Mouse (Mus musculus): Measurements from ENCODE around the gene Rad51d.

DNA sequence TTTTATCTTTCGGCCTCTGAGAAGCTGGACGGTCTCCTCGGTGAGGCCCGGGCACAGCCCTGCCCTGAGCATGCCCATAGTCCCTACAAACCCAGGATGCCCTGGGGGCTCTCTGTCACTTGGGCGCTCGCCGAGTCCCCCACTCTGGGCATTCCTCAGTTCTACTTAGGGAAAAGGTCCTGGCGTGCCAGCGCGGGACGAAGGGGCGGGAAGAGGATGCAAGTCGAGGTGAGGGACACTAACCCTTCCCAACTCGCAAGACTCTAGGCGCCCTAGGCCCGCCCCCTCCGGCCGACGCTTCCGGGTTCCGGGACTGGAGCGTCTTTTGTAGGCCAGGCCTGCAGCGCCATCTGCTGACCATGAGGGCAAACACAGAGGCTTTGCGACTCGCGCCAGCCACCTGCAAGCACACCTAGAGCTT lies at the start of gene Rad51d:
- TF ChIP-seq CTCF (IDR thresholded peaks at IDR 0.05; ENCODE audit: extremely low read depth, insufficient read length, insufficient replicate concordance, low read depth, low read length) (peak; percentile 88), POLR2A (IDR thresholded peaks at IDR 0.05; ENCODE audit: low read depth, low read length) (peak; percentile 72)
